Mouse (Mus musculus) Patski (cell line): ENCODE results near the gene Gm7982. TPM values are rescaled to one million over a fixed set of nuclear protein-coding genes. Genes with fewer than 3 reads are reported as not detected.
"Not testable (repeated sequence)": the region's sequence is repeated elsewhere in the genome, so short reads cannot be mapped to it uniquely, and the experiment has no call there.

ENCODE experiments used
- ATAC-seq: fragments of 100-300 bp; one replicate; pipeline ENCODE4 v1.8.0; 2021
- CTCF ChIA-PET: fragments of 350-600 bp; sonication (Branson Sonifier 250); formaldehyde crosslinking; loops from one replicate; lab custom pipeline; 2022; ENCODE audit warnings: inconsistent platforms; lab: Charles Lee
- POLR2A ChIA-PET: fragments of 350-600 bp; sonication (Branson Sonifier 250); formaldehyde crosslinking; loops from one replicate; lab custom pipeline; 2022; ENCODE audit warnings: antibody characterized with exemption, inconsistent platforms; lab: Charles Lee
- DNase-seq: peaks from one replicate; pipeline ENCODE4 v3.0.0-alpha.2; 2011; ENCODE audit warnings: low read depth, low spot score
- H3K27me3 ChIP-seq: fragments of 371-371 bp; one replicate; pipeline ENCODE4 v1.5.1; 2021
- in situ Hi-C: fragments of 300-500 bp; cut with MboI; formaldehyde crosslinking; loops from 3 replicates; pipeline ENCODE4 v1.11.1; 2018; ENCODE audit warnings: low pct_unique_long_range_greater_than_20kb, mixed read lengths
- polyA plus RNA-seq: library from polyadenylated mRNA; unstranded; gene quantifications from one replicate; pipeline ENCODE4 v1.2.3, GENCODE M21; 2021

Gm7982 gene
- not detected for polyA plus RNA-seq

DNA sequence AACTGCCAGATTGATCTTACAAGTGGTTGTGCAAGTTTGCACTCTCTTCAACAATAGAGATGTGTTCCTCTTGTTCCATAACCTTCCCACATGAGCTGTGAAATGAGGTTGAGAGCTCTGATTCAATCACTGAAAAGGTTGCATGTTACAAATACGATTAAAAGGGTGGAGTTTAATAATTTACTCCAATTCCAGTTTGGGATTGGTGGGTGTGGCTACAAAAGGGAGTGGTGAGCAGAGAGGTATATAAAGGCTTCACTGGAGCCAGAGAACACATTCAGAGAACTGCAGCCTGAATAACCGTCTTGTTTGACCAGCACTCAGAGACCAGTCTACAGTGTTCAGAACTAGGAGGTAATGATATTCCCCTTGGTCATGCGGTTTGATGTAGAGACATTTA is at the start of gene Gm7982:
Gene Gm7982 (plus strand): TSS at position 301 of the 400 bp plus-strand sequence.
- CTCF ChIA-PET, ATAC-seq, H3K27me3 ChIP-seq, in situ Hi-C loops, DNase-seq, POLR2A ChIA-PET: not testable (repeated sequence)

DNA sequence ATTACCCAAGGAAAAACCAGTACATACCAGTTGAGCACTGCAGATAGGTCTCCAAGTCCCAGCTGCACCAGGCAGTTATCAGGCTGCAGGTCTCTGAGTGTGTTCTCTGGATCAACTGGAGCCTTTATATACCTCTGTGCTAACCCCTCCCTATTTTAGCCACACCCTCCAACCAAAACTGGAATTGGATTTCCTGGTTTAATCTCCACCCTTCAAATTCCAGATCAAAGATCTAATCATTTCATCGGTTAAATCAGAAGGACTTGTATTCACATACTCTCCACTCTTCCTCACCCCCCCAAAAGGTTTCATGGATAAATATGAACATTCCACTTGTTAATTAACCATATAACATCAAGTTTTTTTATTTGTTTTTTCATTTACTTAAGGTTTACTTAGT is 5.7 kb upstream of the Gm7982 start, which contains the start of gene Gm7978:
Gene Gm7978 (minus strand): TSS at position 101 of the 400 bp plus-strand sequence.
- POLR2A ChIA-PET, in situ Hi-C loops, ATAC-seq, CTCF ChIA-PET, H3K27me3 ChIP-seq, DNase-seq: not testable (repeated sequence)

DNA sequence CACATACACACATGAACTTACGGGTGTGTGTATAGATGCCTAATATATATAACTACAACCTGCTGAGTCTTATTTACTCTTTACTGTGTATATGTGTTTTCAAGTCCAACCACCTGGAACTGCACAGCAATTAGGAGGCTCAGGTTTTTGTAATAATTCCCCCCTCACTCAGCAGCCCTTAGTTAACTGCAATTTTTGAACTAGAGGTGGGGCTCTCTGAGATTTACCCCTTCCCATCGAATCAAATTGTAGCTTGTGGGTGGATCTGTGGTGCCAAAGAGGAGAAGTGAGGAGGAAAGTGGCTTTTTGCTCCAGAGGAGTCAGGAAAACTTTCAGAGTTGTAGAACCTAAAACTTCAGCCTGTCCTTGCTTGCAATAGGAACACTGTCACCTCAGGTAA is 33.9 kb downstream of the Gm7982 start, which contains the start of gene E330014E10Rik:
Gene E330014E10Rik (plus strand): TSS at position 301 of the 400 bp plus-strand sequence.
- DNase-seq, CTCF ChIA-PET, H3K27me3 ChIP-seq, POLR2A ChIA-PET, ATAC-seq, in situ Hi-C loops: not testable (repeated sequence)

Other genes starting within 250 kb of the Gm7982 start
- gene Gm3286, start 231.3 kb upstream of the Gm7982 start, polyA plus RNA-seq, result not detected
- gene Gm7971, start 147.1 kb upstream of the Gm7982 start, polyA plus RNA-seq, result not detected
- not detected for gene Gm7978, start 5.8 kb upstream of the Gm7982 start, polyA plus RNA-seq
- not detected for gene E330014E10Rik, start 34.0 kb downstream of the Gm7982 start, polyA plus RNA-seq
- gene Cxcl13, start 214.9 kb downstream of the Gm7982 start, polyA plus RNA-seq, result not detected